Mouse (Mus musculus) erythroblast, adult 5-6 weeks (primary cell): ENCODE data around the gene Iqsec1. TPM values are rescaled to one million over a fixed set of nuclear protein-coding genes. Genes with fewer than 3 reads are reported as not detected.
A peak's percentile ranks its signal among the peaks of the same experiment; 100 is the strongest.

Experiments used
- ATAC-seq: replicated peaks from 2 replicates; pipeline ENCODE4 v1.8.0; 2016; ENCODE audit warnings: moderate number of reproducible peaks, mild to moderate bottlenecking, moderate TSS enrichment, inconsistent platforms; ENCODE audit not compliant: poor library complexity, low FRiP score, severe bottlenecking
- total RNA-seq, 2 experiments: library from RNA; stranded (forward) in 1 of 2; stranded (reverse) in 1 of 2; fragments of 150-400 nt in 1 of 2; fragments of 200-764, 138-1000 nt in 1 of 2; gene quantifications; 2 replicates each; pipeline versions ENCODE4 v1.2.3 to v1.2.4; 2015 to 2017; ENCODE audit warnings: low replicate concordance in 2 of 2

Gene Iqsec1
- total RNA-seq, 2 experiments from 2014 or later, result 104 to 118 TPM

DNA sequence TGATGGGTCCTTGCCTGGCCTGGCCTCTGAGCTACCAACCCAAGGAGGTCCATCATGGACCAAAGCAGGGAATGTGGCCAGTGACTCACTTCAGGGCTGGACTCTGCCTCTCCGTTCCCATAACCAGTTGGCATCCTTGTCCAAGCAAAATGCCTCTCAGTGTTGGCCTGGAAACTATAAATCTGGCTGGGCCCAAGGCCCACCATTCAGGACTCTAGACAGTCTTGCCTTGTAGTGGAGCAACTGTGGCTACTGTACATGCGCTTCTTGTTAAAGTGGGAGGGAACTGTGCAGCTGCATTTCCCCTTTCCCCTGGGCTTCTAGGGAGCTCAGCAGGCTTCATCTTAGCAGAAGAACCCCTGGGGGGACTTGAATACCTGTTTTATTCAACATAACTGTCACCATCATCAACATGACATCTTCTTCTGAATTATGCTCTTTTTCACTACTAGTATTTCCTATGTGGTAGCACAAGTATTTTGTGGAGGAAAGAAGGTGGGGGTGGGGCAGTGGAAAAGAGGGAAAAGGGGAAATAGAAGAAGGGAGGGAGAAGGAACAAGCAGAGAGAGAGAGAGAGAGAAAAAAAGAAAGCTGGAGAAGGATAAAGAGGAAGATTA lies 226.3 kb downstream of the Iqsec1 start:
- ATAC-seq, result no peak

DNA sequence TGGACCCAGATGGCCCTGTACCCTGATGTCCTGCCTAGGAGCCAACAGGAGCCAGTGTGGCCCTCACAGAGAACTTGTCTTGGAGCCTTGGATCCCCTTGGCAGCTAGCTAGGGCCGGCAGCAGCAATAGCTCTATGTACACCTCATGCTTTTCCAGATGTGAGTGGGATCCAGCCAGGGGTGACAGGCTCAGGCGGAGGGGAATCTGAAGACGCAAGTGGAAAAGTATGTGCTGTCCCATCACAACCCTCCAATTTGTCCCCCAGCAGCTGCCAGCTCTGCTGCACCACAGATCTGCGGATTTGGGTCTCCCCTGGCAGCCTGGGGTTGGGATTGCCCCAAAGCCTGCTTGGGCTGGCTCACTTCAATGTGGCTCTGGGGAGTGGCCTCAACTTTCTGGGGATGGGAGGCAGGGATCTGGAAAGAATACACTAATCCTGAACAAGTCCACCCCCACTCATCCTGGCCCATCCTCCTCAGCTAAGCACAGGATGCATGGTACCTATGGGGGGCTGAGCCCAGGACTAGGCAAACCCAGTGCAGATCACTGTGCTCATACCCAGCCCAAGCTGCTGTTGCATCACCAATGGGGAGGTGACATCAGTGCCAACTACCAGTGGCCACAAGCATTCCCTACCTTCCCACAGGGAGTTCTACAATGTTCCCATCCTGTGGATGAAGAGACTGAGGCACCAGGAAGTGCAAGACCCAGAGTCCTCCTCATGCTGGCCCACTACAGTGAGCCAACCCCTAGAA lies 227.0 kb downstream of the Iqsec1 start:
- ATAC-seq, result no peak

DNA sequence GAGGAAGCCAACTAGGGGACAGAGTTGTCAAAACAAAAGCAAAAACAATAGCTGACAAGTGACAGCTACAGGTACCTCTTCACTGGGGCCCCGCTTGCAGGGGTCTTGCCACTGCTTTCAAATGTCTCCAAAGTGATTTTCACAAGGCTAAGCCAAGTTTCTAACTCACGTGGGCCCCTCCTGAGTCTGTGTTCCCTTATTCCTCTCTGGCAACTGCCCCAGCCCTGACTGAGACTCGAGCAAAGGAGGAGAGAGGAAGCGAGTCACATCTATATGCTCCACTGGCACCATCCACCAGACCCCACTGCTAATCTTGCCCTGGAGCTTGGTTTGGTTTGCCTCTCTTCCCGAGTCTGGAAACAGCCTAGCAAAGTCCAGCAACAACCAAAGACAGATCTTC lies 227.6 kb downstream of the Iqsec1 start:
- no peak for ATAC-seq

DNA sequence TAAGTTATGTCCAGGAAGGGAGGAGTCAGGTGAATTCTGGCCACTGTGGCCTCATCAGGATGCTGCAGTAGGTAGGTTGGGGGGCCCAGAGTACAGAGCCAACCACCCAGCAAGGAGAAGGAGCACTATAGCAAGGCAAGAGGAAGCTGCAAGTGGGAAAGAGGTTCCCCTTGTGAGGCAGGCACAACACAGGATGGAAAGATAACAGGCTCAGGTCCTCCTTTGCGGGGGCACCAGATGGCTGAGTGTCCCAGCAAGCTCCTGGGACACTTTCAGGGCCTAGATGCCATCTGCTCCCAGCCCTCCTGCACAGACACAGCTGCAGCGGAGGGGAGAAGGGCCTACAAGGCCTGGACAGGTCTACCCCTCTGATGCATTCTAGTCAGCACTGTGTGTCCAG lies 228.7 kb downstream of the Iqsec1 start:
- ATAC-seq, result no peak

DNA sequence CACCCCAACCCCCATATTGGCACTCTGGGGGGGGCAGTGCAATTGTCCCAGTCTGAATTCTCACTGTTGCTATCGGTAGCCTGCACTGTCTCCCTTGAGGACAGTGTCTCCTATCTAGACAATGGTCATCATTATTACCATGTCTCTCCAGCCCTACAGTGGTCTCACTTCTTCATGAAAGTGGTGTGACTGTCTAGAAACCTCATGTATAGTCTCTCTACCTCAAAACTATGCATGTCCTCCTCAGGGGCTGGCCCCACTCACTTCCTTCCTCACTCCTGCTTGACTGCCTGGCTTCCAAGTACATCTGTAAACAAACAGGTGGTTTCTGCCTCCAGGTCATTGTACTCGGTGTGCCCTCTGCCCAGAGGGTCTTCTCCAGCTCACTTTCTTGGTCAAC lies 230.3 kb downstream of the Iqsec1 start:
- ATAC-seq, result no peak

DNA sequence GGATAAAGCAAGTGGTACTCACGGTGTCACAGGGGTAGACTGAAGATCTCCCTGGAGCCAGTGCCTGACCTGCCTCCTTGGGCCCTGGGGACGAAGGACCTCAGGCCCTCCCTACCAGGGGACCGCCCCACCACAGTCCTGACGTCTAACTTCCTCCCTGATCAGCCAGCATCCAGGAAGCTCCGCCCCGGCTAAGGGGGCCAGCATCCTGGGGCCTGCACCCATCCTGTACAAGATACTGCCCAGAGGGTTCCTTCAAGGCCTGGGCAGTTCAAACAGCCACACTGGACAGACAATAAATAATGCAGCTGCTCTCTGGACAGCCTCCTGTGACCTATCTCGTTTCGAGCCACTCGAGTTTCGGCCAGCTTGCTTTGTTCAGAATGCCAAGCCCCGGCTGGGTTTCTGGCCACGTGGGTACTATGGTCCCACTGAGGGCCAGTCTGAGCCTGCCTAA lies 231.0 kb downstream of the Iqsec1 start:
- no peak for ATAC-seq

DNA sequence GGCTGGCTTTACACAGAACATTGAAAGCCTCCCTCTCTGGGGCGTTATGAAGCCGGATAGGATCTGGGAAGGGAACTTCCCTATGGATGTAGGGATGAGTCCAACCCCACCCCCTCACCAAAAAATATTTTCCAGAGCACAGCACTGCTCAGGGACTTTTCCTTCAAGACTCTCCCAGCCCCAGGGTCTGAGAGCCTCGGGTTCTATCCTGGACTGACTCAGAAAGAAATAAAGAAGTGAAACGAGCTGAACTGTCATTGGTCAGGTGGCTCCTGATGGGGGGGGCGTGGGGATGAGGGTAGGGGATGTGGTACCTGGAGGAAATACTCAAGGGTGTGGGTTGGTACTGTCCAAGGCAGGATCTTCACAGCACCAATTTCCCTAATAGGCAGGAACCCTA lies 231.9 kb downstream of the Iqsec1 start:
- ATAC-seq, result no peak

DNA sequence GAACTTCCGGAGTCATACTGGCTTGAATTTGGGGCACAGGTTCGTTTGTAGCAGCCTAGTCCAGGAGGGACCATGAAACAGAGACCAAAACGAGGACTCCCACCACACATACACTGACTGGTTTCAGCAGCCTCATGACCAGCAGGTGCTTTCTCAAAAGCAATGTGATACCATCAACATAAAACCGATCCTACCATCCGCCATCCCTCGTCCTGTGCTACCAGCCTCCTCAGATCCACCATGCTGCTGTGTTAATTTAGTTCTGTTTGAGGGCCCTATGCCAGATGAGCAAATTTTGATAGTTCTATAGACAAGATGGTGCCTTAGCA lies 232.9 kb downstream of the Iqsec1 start:
- ATAC-seq, result no peak

DNA sequence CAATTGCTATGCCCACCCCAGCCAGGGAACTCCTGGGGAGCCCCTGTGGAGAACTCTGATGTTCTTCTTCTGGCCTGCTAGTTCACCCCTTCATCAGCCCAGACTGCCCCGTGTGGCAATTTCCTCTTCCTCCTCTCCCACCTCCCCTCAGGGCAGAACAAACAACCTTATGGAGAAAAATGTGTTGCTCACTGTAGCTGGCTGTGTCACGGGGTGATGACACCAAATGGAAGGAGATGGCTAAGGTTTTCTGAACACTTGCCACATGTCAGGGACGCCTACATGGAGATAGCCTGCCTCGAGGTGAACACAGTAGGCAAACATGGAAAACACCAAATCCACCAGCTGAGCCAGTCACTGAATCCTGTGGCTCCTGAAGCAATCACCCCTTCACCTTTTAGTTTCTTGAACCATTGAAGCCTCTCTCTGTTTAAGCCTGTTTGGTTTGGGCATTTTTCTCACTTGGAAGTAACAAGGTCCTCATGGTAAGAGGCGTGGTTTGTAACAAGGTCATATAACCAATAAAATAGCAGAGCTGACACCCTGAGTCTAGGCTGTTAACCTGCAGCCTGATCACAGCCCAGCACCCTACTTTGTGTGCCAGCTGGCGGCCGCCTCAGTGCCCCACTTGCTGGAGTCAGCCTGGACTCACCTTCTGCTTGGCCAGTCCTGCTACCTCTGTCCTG lies 233.4 kb downstream of the Iqsec1 start:
- no peak for ATAC-seq

DNA sequence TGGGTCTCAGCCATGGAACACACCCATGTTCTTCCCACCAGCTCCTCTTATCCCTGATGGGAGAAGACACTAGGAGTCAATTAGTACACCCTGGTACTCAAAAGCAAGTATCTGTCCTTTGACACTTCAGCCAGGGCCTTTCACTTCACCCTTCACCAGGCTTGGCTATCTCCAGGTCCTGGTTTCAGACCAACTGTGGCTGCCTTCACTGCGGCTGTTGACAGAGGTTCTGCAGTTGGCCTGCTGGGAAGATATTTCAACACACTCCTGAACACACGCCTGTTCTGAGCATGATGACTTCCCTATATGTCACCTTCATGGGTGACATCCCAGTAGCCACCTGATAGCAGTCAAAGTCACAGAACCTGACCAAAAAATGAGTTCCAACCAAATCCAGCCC lies 234.4 kb downstream of the Iqsec1 start:
- no peak for ATAC-seq

DNA sequence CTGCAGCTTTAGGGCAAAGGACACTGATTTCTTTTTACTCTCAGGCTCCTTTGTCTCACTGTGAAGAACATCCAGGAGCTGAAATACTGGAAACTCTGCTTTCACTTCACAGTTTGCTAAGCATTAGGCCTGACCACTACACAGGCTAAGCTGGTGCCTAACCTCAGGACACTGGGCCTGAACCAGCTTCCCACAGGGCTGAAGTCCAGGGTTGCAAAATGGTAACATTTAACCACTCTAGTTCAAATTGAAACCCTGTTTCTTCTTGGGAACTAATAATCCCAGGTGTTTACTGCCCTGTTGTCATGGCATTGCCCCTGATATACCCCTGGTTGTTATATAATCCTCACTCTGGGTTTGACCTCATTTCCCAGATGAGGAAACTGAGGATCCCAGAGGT lies 234.8 kb downstream of the Iqsec1 start:
- ATAC-seq, result no peak

DNA sequence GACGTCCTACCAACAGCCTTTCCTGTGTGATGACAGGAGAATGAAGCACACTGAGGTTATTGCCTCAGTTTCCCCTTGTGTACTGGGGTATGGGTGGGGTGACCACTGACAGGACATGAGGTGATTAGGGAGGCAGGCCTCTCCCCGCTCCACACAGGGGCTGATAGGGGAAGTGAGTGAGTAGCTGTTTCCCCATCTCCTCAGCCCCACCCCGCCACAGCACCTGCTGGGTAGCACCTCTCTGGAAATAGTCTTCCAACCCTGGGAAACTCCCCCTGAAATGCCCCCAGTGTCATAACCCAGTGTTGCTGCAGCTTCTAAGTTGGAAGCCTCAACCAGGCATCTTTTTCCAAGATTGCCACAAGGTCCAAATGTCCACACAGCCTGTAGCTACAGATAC lies 236.9 kb downstream of the Iqsec1 start:
- ATAC-seq, result no peak

DNA sequence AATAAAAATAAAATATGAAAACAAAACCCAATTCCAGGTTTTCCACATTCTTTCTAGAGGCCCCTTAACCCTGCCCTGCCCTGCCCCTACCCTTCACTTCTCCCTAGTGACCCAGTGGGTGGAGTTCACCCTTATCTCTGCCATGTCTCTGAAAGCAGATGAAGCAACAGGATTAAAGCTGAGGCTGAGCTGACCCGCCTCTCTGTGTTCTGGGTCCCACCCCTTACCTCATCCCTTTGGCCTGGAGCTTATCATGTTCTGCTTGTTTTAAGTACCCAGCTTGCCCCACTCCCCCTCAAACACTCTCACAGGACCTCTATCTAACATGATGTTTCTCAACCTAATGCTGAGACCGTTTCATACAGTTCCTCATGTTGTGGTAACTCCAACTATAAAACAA lies 238.4 kb downstream of the Iqsec1 start:
- ATAC-seq, result 0 out of 2 replicates have a peak, but pooled peaks have one; percentile 35

DNA sequence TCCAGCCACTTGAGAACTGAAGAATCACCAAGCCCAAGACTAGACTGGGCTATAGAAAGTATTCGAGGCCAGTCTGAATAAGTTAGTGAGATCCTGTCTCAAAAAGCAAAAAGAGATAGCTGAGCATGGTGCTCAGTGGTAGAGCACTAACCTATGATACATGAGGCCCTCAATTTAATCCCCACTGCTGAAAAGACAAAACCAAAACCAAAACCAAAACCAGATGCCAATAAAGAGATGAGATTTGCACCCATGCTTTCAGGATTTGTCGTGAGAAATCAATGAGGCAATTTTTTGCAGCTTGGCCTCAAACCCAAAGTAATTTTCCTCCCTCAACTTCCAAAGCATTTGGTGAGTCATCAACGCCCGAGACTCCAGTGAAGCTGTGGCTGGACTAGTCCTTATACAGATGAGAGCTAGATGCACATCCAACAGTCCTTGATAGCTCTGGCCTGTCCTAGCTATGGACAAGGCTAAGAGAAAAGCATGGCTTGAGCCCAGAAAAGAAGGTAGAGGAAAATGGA lies 239.0 kb downstream of the Iqsec1 start:
- no peak for ATAC-seq

DNA sequence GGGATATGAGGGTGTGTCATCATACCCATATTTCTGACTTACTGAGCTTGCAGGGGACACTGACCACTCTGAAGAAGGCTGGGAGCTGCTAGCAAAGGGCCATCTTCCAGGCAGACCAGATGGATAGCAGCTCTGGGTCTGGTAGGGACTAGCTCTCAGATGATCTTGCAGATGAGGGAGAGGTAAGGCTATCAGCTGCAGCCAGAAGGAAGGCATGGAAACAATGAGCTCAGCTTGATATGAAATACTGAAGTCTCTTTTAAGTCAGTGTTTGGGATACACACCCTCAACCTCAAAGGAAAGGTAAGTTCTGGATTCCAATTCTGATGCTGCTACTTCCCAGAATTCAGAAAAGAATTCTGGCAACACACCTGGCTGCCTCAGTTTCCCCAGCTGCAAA lies 239.5 kb downstream of the Iqsec1 start:
- ATAC-seq, result no peak

DNA sequence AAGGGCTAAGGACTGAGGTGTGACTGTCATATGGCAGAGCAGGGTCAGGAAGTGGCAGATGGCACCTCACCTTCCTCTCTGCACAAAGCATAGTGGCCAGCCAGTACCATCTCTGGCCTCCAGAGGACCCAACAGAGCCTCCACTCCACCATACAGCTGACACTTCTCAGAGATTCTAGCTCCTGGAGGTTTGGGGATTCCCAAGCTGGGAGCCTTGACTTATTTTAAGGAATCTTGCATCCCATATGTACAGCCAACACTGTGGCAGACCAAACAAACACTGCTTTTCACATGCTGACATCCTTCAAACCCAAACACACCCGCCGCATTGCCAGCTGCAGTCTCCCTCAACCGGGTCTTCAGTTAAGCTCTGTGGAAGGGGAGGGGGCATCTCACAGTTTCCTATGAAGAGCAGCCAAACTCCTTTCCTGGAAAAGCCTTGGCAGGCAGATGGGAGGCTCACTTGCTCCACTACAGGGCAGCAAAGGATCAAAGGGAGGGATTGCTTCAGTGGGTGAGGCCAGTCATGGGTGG lies 242.1 kb downstream of the Iqsec1 start:
- no peak for ATAC-seq

DNA sequence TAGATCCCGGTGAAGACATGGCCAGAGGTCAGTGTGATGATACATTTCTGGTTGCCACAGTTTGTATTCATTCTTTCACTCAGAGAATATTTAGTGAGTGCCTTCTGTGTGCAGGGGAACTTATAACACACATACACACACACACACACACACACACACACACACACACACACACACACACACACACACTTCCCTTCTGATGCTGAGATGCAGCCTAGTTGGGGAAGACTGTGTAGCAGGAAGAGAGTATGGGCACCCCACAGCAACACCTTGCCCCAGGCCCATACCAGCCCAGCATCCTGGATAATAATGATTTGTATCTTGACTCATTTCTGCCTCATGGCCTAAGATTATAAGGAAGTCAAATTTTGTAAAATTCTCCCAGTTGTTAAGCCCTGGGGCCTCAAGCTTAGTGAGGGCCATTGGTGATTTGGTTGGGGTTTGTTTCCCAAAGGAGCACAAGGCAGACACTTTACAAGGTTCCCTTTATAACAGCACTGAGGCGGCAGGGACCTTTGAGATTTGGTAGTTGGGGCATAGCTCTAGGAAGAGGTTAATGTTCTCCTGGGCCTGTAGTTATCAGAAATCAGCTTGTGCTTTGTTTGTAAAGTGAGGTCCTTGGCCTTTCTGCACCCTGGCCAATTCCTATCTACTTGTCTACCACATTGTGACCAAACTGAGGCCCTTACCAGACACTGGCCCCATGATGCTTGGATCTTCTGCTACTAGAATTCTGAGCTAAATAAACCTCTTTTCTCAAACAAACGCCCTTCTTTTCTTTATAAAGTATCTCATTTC lies 242.9 kb downstream of the Iqsec1 start:
- no peak for ATAC-seq

DNA sequence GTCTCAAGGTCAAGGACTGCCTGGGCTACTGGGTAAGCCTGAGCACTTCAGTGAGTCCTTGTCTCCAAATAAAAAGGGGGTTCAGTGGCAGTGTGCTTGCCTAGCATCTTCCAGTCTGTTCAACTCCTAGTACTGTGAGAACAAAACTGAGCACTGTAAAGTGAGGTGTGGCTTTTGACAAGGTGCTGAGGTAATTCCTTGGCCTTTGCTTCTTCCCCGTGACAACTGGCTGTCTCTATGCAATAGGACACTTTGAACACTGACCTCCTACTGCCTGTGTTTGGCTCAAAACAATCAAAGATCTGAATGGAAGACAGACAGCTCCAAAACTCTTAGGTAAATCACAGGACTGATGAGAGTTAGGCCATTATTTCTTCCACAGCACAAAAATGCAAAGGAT lies 246.0 kb downstream of the Iqsec1 start:
- ATAC-seq, result no peak

DNA sequence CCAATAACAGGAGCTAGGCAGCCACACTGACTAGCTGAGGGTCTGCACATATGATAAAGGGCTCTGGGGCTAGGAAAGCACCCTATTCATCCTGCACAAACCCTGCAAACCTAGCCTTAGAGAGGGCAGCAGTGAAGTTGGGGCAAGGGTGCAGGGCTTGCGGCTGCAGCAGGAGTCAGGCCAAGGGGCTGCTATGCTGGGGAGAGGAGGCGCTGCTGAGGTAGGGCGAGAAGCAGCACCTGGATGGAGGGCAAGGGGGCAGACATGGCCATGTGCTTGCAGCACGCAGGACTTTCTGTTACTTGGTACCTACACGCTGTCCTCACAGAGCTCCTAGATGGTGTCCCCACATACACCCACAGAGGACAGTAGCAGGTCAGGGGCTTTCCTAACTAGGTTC lies 246.8 kb downstream of the Iqsec1 start:
- no peak for ATAC-seq

DNA sequence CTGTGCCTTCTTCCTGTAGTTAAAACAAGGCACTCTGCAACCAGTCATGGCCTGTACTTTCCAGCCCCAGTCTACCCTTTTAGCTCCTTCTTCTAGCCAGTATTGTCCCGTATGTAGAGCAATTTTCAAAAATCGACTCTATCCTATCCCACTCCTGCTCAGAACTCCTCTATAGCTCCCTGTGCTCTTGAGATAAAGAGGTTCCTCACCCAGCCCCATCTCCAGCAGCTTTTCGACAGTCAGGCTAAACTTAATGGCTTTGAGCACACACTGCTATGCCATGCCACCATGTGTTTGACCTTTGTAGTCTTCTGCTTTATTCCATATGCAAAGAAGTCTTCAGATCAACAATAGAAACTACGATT lies 247.4 kb downstream of the Iqsec1 start:
- ATAC-seq, result no peak
